Mouse (Mus musculus) layer of hippocampus, postnatal 25 days (tissue): ENCODE results near the gene Ppp1r35. TPM values are rescaled to one million over a fixed set of nuclear protein-coding genes. Genes with fewer than 3 reads are reported as not detected.

Source experiments
- DNase-seq, 2 experiments: peaks; one replicate each; pipeline ENCODE4 v3.0.0; 2022; ENCODE audit warnings: mixed read lengths in 2 of 2, low spot score in 1 of 2; ENCODE audit errors: extremely low spot score in 1 of 2
- total RNA-seq, 2 experiments: library from RNA; stranded (reverse); gene quantifications; 2 replicates each; pipeline ENCODE4 v1.2.3; 2021

Gene Ppp1r35
- total RNA-seq, 2 experiments from 2014 or later, result 24.7 to 26.2 TPM

GRCm38 (mm10) chr5:137822602-137823001, 44.0 kb downstream of the Ppp1r35 start:
- DNase-seq, result no peak

DNA sequence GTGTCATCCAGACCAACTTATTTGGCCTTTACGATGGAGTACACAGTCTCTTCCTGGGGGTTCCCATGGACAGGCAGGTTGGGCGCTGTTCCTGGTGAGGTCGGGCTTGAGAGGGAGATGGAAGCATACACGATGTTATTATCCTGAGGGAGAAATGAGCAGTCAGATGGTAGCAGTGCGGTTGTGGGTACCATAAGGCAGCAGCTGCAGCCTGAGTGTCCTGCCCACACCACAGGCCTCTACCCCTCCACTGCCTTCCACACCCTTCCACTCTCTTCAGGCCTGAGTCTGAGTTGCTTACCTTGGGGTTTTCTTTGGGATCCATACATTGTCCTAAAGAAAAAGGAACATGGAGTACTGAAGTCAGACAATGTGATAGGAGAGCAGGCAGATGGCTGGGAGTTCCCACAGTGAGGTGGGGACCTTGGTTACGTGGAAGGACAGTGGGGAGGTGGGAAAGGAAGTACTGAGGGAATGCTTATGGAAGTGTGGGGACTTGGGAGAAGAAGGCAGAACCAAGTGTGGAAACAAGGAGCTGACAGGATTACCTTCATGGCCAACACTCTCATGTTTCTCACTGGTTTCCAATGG, 44.9 kb downstream of the Ppp1r35 start:
- no peak for DNase-seq

DNA sequence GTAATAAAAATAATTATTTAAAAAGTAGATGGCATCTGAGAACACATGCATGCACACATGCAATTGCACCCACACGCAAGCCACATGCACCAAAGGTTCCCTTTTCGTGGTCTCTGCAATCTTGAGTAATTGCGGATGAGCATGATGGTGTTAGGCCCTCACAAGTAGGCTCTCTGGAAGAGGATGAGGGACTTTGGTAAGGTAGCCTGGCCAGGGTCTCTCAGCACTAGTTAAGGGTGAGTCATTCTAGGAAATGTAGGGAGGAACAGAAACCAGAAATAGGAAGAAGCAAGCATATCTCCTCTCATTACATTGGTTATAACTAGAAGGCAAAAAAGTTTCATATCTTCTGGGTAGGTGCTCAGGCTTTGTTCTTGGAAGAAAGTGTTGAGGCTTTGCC, 46.4 kb downstream of the Ppp1r35 start:
- no peak for DNase-seq

DNA sequence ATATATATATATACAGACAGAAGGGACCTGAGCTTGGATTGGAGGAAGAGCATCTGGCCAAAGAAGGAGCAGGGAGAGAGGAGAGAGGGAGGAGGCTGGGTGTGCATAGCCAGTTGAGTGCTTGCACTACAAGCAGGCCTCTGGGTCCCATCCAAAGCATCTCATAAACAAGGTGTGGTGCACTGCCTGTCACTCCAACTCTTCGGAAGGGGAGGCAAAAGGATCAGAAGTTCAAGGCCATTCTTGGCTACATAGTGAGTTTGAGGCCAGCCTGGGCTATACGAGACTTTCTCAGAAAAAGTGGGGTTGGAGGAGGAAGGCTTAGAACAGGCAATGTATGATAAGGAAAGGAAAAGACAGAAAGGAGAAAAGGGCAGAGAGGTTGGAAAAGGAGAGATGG, 47.3 kb downstream of the Ppp1r35 start:
- no peak for DNase-seq

GRCm38 (mm10) chr5:137826421-137826820, 47.8 kb downstream of the Ppp1r35 start:
- no peak for DNase-seq

DNA sequence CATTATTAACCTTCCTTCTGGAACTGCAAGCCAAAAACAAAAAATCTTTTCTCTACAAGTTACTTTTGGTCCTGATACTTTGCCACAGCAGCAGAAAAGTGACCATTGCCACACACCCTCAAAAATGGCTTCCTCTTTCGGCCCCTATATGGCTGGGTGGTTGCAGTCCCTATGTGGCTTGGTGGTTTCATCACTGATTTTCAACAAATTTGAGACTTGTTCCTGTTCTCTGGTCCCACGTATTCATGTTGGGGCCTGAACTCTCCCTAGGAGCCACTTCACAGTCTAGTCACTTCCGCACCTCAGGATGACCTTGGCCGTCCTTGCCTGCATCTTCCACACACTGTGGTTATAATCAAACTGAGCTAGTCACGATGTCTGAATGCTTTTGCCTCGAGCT, 50.0 kb downstream of the Ppp1r35 start:
- DNase-seq, result no peak

Other genes starting within 250 kb of the Ppp1r35 start
- not detected for gene Epo, start 245.6 kb upstream of the Ppp1r35 start, total RNA-seq
- 100 to 1,000 TPM; 648 to 692 TPM for gene Gnb2, start 245.3 kb upstream of the Ppp1r35 start, total RNA-seq
- gene Actl6b, start 225.3 kb upstream of the Ppp1r35 start, total RNA-seq, result 100 to 1,000 TPM; 129 to 132 TPM
- gene Tfr2, start 209.0 kb upstream of the Ppp1r35 start, total RNA-seq, result 10 to 100 TPM; 13.3 to 15.8 TPM
- 10 to 100 TPM; 33.6 TPM for gene Mospd3, start 177.8 kb upstream of the Ppp1r35 start, total RNA-seq
- gene Pcolce, start 165.1 kb upstream of the Ppp1r35 start, total RNA-seq, result 1 to 10 TPM; 6.7 to 9.2 TPM
- under 1 TPM; 0.27 to 0.31 TPM for gene Fbxo24, start 149.8 kb upstream of the Ppp1r35 start, total RNA-seq
- gene Lrch4, start 149.7 kb upstream of the Ppp1r35 start, total RNA-seq, result 10 to 100 TPM; 19.3 to 23.5 TPM
- gene Gm20605, start 149.7 kb upstream of the Ppp1r35 start, total RNA-seq, result 10 to 100 TPM; 12.7 to 15.8 TPM
- gene Sap25, start 137.5 kb upstream of the Ppp1r35 start, total RNA-seq, result 10 to 100 TPM in 1 of 2 experiments, 1 to 10 TPM in 1; 3.1 to 13.9 TPM
- not detected for gene Irs3, start 133.1 kb upstream of the Ppp1r35 start, total RNA-seq
- gene Agfg2, start 94.1 kb upstream of the Ppp1r35 start, total RNA-seq, result 10 to 100 TPM; 61.8 to 63.9 TPM
- gene Nyap1, start 37.2 kb upstream of the Ppp1r35 start, total RNA-seq, result 10 to 100 TPM; 63.9 to 65.5 TPM
- 100 to 1,000 TPM; 203 to 214 TPM for gene Tsc22d4, start 33.1 kb upstream of the Ppp1r35 start, total RNA-seq
- 10 to 100 TPM; 40.1 to 42.8 TPM for gene Mepce, start 8.8 kb downstream of the Ppp1r35 start, total RNA-seq
- 1 to 10 TPM; 6.1 to 6.2 TPM for gene Zcwpw1, start 8.9 kb downstream of the Ppp1r35 start, total RNA-seq
- gene Pilra, start 57.4 kb downstream of the Ppp1r35 start, total RNA-seq, result under 1 TPM; 0.82 to 0.91 TPM
- gene Pilrb1, start 79.3 kb downstream of the Ppp1r35 start, total RNA-seq, result not detected
- not detected for gene Pilrb2, start 93.0 kb downstream of the Ppp1r35 start, total RNA-seq
- under 1 TPM; 0.17 to 0.28 TPM for gene Cyp3a13, start 142.8 kb downstream of the Ppp1r35 start, total RNA-seq
- gene Gjc3, start 184.2 kb downstream of the Ppp1r35 start, total RNA-seq, result 10 to 100 TPM; 28.5 to 31.3 TPM
- not detected for gene Azgp1, start 202.7 kb downstream of the Ppp1r35 start, total RNA-seq
- not detected for gene Smok3a, start 242.4 kb downstream of the Ppp1r35 start, total RNA-seq
- gene Smok3b, start 242.6 kb downstream of the Ppp1r35 start, total RNA-seq, result not detected